Mouse (Mus musculus): ENCODE data around the gene Schip1. TPM values are rescaled to one million over a fixed set of nuclear protein-coding genes. Genes with fewer than 3 reads are reported as not detected.

Schip1 gene
- total RNA-seq, 2 experiments from 2014 or later: 98.9 to 126 TPM

GRCm38 (mm10) chr3:68378799-68379198 is 314.2 kb downstream of the Schip1 start:
- no peak for DNase-seq (ENCODE audit: low spot score)

- DNase-seq (ENCODE audit: low spot score): no peak
These were observed 314.6 kb downstream of the Schip1 start for GRCm38 (mm10) chr3:68379242-68379641.

- no peak for DNase-seq (ENCODE audit: low spot score)
These were observed 319.1 kb downstream of the Schip1 start for GRCm38 (mm10) chr3:68383672-68384071.

- DNase-seq (ENCODE audit: low spot score): no peak
These were observed 320.9 kb downstream of the Schip1 start for GRCm38 (mm10) chr3:68385544-68385943.

GRCm38 (mm10) chr3:68388023-68388422 is 323.4 kb downstream of the Schip1 start:
- DNase-seq (ENCODE audit: low spot score): no peak

GRCm38 (mm10) chr3:68393578-68393977 is 329.0 kb downstream of the Schip1 start:
- no peak for DNase-seq (ENCODE audit: low spot score)

GRCm38 (mm10) chr3:68398691-68399090 is 334.1 kb downstream of the Schip1 start:
- DNase-seq (ENCODE audit: low spot score): no peak

GRCm38 (mm10) chr3:68400121-68400520 is 335.5 kb downstream of the Schip1 start:
- no peak for DNase-seq (ENCODE audit: low spot score)

GRCm38 (mm10) chr3:68403343-68403742 is 338.7 kb downstream of the Schip1 start:
- DNase-seq (ENCODE audit: low spot score): peak; percentile 3

GRCm38 (mm10) chr3:68403783-68404217 is 339.2 kb downstream of the Schip1 start:
- no peak for DNase-seq (ENCODE audit: low spot score)

GRCm38 (mm10) chr3:68405724-68406123 is 341.1 kb downstream of the Schip1 start:
- DNase-seq (ENCODE audit: low spot score): no peak

GRCm38 (mm10) chr3:68412262-68412661 is 347.7 kb downstream of the Schip1 start:
- DNase-seq (ENCODE audit: low spot score): no peak

- no peak for DNase-seq (ENCODE audit: low spot score)
These were observed 355.2 kb downstream of the Schip1 start for GRCm38 (mm10) chr3:68419792-68420191.

GRCm38 (mm10) chr3:68420927-68421326 is 356.3 kb downstream of the Schip1 start:
- no peak for DNase-seq (ENCODE audit: low spot score)

GRCm38 (mm10) chr3:68421849-68422248 is 357.2 kb downstream of the Schip1 start:
- DNase-seq (ENCODE audit: low spot score): no peak

- no peak for DNase-seq (ENCODE audit: low spot score)
These were observed 363.5 kb downstream of the Schip1 start for GRCm38 (mm10) chr3:68428081-68428480.

- DNase-seq (ENCODE audit: low spot score): no peak
These were observed 369.8 kb downstream of the Schip1 start for GRCm38 (mm10) chr3:68434435-68434834.

GRCm38 (mm10) chr3:68434897-68435296 is 370.3 kb downstream of the Schip1 start:
- DNase-seq (ENCODE audit: low spot score): no peak

- no peak for DNase-seq (ENCODE audit: low spot score)
These were observed 383.9 kb downstream of the Schip1 start for GRCm38 (mm10) chr3:68448480-68448879.

- DNase-seq (ENCODE audit: low spot score): no peak
These were observed 387.0 kb downstream of the Schip1 start for GRCm38 (mm10) chr3:68451634-68452033.

- no peak for DNase-seq (ENCODE audit: low spot score)
These were observed 388.7 kb downstream of the Schip1 start for GRCm38 (mm10) chr3:68453266-68453665.

- DNase-seq (ENCODE audit: low spot score): peak; percentile 47
These were observed 389.3 kb downstream of the Schip1 start for GRCm38 (mm10) chr3:68453719-68454455.

- no peak for DNase-seq (ENCODE audit: low spot score)
These were observed 402.0 kb downstream of the Schip1 start for GRCm38 (mm10) chr3:68466643-68467042.

Data from gastrocnemius, adult 18-20 months (tissue).